Mouse (Mus musculus) adrenal gland (tissue): ENCODE results near the gene Crispld2.

ENCODE experiments used
- intact Hi-C: fragments of 180-260 bp; cut with DNase I; formaldehyde crosslinking; loops from one replicate; pipeline ENCODE4 v1.15.1; 2025

Gene Crispld2

DNA sequence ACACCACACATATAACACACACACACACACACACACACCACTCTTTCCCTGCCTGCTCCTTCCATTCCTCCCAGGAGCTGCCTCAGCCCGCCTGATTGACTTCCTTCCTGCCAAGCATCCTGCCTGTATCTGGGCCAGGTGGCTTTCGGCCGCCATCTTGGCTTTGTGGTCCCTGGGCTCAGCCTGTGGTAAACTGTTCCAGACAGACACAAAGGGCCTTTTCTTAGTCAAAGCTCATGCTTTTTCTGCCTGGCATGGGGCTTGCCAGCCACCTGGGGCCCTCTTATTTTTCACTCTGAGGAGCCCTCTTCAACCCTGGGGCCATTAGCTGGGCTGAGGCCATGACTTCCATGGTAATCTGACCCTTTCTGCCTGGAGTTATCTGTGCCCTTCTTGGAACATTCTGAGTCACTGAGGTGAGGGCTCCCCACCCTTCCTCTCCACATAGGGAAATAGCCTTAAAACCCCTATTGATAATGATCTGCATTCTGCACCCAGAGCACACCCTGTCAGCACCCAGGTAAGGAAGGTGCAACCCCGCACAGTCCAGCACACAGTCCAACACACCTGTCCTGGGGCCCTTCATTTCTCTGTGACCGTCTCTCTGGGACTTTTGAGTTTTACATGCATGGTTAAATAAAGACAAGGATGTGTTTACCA lies 40.4 kb downstream of the Crispld2 start:
- intact Hi-C loops, result no loop called here

GRCm38 (mm10) chr8:120034471-120034870 lies 42.2 kb downstream of the Crispld2 start:
- intact Hi-C loops, result no loop called here

- intact Hi-C loops, result loop anchor here (5.0 kb wide), 1 partner anchor 34 kb away; no protein-coding TSS in a partner anchor
Measured at GRCm38 (mm10) chr8:120036111-120036510, 43.9 kb downstream of the Crispld2 start.

- intact Hi-C loops, result loop anchor here (5.0 kb wide), 1 partner anchor 34 kb away; no protein-coding TSS in a partner anchor
Measured at GRCm38 (mm10) chr8:120036578-120036977, 44.3 kb downstream of the Crispld2 start.

GRCm38 (mm10) chr8:120037199-120037598 lies 45.0 kb downstream of the Crispld2 start:
- intact Hi-C loops, result loop anchor here (5.0 kb wide), 1 partner anchor 35 kb away; no protein-coding TSS in a partner anchor

GRCm38 (mm10) chr8:120037611-120038010 lies 45.4 kb downstream of the Crispld2 start:
- intact Hi-C loops, result loop anchor here (5.0 kb wide), 1 partner anchor 35 kb away; no protein-coding TSS in a partner anchor

DNA sequence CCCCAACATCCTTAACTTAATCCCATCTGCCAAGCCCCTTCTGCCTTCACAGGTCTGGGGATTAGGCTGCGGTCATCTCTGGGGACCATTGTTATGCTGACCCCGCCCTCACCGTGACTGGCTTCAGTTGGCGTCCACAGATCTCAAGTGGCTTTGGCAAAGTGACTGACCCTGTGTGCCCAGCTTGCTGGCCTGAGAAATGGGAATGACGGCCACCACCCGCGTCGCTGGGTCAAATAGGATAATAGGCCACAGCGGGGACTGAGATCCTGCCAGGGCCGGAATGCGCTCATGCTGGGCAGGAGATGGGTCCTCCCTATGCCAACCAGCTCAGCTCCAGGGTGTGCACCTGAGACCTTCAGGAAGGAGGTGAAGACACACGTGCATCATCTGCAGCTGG lies 46.5 kb downstream of the Crispld2 start:
- intact Hi-C loops, result loop anchor here (5.0 kb wide), 1 partner anchor 36 kb away; no protein-coding TSS in a partner anchor

GRCm38 (mm10) chr8:120039313-120039919 lies 47.2 kb downstream of the Crispld2 start:
- intact Hi-C loops, result loop anchor here (5.0 kb wide), 1 partner anchor 37 kb away; no protein-coding TSS in a partner anchor

DNA sequence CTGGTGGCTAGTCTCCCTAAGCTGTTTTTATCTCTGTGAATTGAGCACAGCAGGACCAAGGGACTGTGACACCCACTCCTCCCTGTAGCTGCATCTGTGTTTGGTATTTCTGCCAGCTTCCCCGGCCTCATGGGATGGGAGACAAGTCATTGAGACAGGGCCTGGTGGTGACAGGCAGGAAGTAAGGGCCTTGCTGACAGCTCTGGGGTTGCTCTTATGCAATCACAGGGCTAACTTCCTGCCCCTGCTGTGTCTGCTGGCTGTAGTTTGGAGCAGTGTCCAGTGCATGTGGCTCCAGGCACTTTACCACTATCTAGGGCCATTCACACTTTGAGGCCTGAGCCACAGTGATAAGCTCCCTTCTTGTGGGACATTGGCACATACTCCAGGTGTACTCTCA lies 48.6 kb downstream of the Crispld2 start:
- intact Hi-C loops, result no loop called here

DNA sequence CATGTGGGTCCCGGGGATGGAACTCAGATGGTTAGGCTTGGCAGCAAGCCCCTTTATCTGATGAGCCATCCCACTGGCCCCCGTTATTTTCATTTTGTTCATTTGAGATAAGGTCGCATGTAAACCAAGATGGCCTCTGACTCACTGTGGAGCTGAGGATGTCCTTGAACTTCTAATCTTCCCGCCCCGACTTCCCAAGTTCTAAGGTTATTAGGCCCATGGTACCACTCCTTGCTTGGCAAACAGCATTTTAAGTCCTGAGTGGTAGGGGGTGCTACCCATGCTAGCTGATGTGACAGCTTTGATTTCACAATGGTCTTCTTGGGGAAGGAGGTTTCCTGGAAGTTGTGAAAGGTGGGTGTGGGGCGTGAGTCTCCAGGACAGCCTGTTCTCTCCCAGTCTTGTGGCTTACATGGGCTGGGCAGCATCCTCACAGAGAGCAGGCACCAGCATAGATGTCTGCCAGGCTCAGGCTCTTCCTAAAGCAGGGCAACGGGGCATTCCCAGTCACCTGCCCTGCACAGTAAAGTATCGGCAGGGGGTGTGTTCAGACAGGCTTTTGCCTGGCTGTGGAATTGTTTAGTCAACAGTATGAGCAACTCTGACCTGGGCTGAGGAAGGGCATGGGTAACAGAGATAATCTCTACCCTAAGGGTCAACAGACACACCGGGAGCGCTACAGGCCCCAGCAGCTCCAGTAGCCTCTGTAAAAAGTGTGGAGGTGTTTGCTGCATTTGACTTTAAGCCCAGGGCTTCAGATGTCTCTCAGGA lies 50.5 kb downstream of the Crispld2 start:
- intact Hi-C loops, result no loop called here

DNA sequence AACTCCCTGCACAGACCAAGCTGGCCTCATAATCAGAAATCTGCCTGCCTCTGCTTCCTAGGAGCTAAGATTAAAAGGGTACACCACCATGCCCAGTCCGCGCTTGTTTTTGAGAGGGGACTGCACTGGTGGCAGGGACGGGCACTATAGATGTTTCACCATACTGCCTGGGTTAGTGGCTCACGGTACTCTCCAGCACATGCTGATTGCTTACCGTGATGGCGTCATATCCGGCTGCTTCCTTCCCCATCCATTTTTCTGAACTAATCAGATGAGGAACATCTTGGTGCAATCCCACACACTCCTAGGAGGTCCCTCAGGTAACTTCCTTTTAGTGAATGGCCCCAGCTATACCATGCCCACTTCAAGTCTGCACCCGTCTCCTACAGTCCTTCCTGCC lies 52.7 kb downstream of the Crispld2 start:
- intact Hi-C loops, result no loop called here

- intact Hi-C loops, result no loop called here
Measured at GRCm38 (mm10) chr8:120045471-120045870, 53.2 kb downstream of the Crispld2 start.

DNA sequence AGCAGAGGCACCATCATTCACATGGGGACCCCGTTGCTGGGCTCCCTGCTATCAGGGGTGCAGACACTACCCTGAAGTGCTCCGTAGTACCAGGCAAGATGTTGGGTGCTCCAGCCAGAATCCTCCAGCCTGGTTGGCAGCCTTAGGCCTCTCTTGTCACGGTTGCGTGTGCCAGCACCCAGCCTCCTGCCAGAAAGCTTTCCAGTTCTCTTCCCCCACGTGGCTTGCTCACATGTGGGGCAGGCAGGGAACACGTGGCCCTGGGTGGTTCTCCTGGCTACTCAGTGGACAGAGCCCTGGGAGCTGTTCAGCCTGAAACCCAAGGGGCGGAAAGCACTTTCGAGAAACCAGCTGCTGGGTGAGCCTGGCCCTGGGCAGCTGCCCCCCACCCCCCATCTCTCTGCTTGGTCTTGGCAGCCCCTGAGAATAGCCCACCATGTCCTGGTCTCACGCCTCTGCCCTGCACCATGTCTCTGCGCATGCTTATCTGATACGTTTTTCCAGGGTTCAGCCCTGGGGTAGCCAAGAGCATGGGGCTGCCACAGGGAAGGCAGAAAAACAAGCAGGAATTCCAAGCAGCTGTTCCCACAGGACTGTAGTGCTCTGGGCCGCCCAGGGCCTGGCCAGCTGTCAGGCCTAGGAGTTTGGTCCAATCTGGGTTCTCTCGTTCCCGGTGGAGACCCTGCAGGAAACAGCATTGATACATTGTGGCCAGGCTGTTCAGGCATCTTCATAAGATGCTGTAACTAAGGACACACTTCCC lies 54.2 kb downstream of the Crispld2 start:
- intact Hi-C loops, result no loop called here

GRCm38 (mm10) chr8:120049949-120050348 lies 57.7 kb downstream of the Crispld2 start:
- intact Hi-C loops, result no loop called here

- intact Hi-C loops, result no loop called here
Measured at GRCm38 (mm10) chr8:120050376-120050775, 58.1 kb downstream of the Crispld2 start.

GRCm38 (mm10) chr8:120051006-120051405 lies 58.8 kb downstream of the Crispld2 start:
- intact Hi-C loops, result no loop called here

DNA sequence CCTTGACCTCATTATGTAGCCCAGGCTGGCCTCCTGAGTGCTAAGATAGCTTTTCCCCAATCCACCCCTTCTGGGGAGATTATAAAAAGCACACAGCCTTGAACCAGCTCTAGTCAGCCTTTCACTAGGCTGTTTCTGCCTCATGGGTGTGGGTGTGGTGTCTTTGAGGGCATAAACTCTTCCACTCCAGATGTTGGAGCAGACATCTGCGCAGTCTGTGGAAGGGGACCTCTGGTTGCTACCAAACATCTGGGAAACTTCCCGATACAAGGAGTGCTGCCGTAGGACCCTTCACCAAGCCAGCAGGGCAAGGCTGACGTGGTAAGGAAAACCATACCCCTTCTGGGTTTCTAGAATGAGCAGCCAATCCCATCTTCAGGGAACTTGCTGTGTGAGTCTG lies 59.7 kb downstream of the Crispld2 start:
- intact Hi-C loops, result no loop called here

DNA sequence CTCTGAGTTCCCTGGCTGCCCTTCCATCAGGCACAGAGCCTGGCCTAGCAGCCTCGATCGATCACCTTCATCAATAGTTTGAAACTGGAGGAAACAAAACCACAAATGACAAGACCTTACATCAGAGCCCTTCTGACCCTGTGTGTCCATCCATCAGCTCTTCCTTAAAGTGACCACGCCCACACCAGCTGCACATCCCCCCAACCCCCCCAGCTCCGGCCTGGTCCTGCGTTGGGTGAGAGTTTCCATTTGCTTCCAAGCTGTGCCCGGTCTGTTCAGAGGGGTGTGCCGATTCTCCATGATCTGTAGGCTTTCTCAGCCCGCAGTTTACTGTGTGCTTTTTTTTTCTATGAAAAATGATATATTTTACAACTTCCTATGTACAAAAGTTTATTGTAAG lies 60.1 kb downstream of the Crispld2 start:
- intact Hi-C loops, result no loop called here

GRCm38 (mm10) chr8:120054833-120055232 lies 62.6 kb downstream of the Crispld2 start:
- intact Hi-C loops, result no loop called here

DNA sequence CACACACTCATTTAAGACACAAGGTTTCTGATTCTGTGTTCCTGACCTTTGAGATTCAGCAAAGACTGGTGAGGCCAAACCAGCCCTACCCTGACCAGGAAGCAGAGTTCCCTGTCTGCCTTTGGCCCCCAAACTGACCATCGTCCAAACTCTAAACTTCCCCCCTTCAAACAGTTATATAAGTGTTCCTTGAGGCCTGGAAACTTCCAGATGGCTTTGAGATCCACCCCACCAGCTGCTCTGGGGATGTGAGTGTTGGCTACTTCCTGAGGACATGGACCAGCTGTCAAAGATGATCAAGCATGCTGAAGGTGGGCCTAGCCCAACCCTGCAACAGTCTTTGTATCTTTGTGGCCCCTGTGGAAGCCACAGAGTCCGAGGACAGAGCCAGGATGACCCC lies 64.8 kb downstream of the Crispld2 start:
- intact Hi-C loops, result no loop called here

GRCm38 (mm10) chr8:120062742-120063141 lies 70.5 kb downstream of the Crispld2 start:
- intact Hi-C loops, result no loop called here
